Mouse (Mus musculus): ENCODE data around the gene Cers5. TPM values are rescaled to one million over a fixed set of nuclear protein-coding genes. Genes with fewer than 3 reads are reported as not detected.

Cers5 gene
- polyA plus RNA-seq (2012; rRNA removed), result 5.6 and 6.3 TPM in 2 replicates

GRCm38 (mm10) chr15:99772881-99772924 is at the start of gene Cers5:
TSS of gene Cers5 (minus strand) at chr15:99772885.

GRCm38 (mm10) chr15:99725341-99726155 is 47.1 kb downstream of the Cers5 start, which contains the start of gene Cox14:
TSS of gene Cox14 (plus strand) at chr15:99725618.

GRCm38 (mm10) chr15:99717386-99718334 is 55.0 kb downstream of the Cers5 start, which contains the start of gene Gpd1:
TSS of gene Gpd1 (plus strand) at chr15:99717515.

GRCm38 (mm10) chr15:99705440-99706048 is 67.1 kb downstream of the Cers5 start, which contains the start of gene Gm17349:
TSS of gene Gm17349 (minus strand) at chr15:99705490.

GRCm38 (mm10) chr15:99701999-99702900 is 70.4 kb downstream of the Cers5 start, which contains the start of gene Smarcd1:
TSS of gene Smarcd1 (plus strand) at chr15:99702129.

Other genes with a start within 250 kb of the Cers5 start
- gene Faim2, start 244.7 kb downstream of the Cers5 start, polyA plus RNA-seq (2012; rRNA removed), result not detected in 2 replicates
- gene Aqp2, start 193.8 kb downstream of the Cers5 start, polyA plus RNA-seq (2012; rRNA removed), result not detected in 2 replicates
- gene Aqp5, start 182.1 kb downstream of the Cers5 start, polyA plus RNA-seq (2012; rRNA removed), result not detected in 2 replicates
- gene Aqp6, start 171.5 kb downstream of the Cers5 start, polyA plus RNA-seq (2012; rRNA removed), result not detected in 2 replicates
- 29.8 and 32.5 TPM in 2 replicates for gene Racgap1, start 121.2 kb downstream of the Cers5 start, polyA plus RNA-seq (2012; rRNA removed)
- 0.08 and 0.11 TPM in 2 replicates for gene Asic1, start 102.5 kb downstream of the Cers5 start, polyA plus RNA-seq (2012; rRNA removed)
- gene Smarcd1, start 70.8 kb downstream of the Cers5 start, polyA plus RNA-seq (2012; rRNA removed), result 5.7 and 7.1 TPM in 2 replicates
- gene Gm17349, start 67.4 kb downstream of the Cers5 start, polyA plus RNA-seq (2012; rRNA removed), result not detected in 2 replicates
- 48.8 and 59.5 TPM in 2 replicates for gene Gpd1, start 55.4 kb downstream of the Cers5 start, polyA plus RNA-seq (2012; rRNA removed)
- 91.2 and 107 TPM in 2 replicates for gene Cox14, start 47.3 kb downstream of the Cers5 start, polyA plus RNA-seq (2012; rRNA removed)
- 9.1 and 9.6 TPM in 2 replicates for gene Lima1, start 102.6 kb upstream of the Cers5 start, polyA plus RNA-seq (2012; rRNA removed)
- not detected in 2 replicates for gene Fam186a, start 194.2 kb upstream of the Cers5 start, polyA plus RNA-seq (2012; rRNA removed)
- 15.3 and 19.0 TPM in 2 replicates for gene Larp4, start 197.2 kb upstream of the Cers5 start, polyA plus RNA-seq (2012; rRNA removed)

Data from liver, embryonic 18 days (tissue).